Mouse (Mus musculus) effector memory CD4-positive, alpha-beta T cell, adult 7 months (primary cell): ENCODE data around the gene Krt87. TPM values are rescaled to one million over a fixed set of nuclear protein-coding genes. Genes with fewer than 3 reads are reported as not detected.

Experiments
- polyA plus RNA-seq: library from polyadenylated mRNA; unstranded; fragments of 100-300 nt; shearing (Covaris generic); gene quantifications from one replicate; pipeline ENCODE4 v1.2.1, GENCODE M21; 2017

The Krt87 gene
- not detected for polyA plus RNA-seq

GRCm38 (mm10) chr15:101438555-101438954 is at the start of gene Krt87:
TSS of gene Krt87 (minus strand) at chr15:101438804.

GRCm38 (mm10) chr15:101472952-101473528 is 34.4 kb upstream of the Krt87 start, which contains the start of gene Krt86:
TSS of gene Krt86 (plus strand) at chr15:101473478.

GRCm38 (mm10) chr15:101463651-101464050 is 25.0 kb upstream of the Krt87 start, which contains the start of gene Krt81:
TSS of gene Krt81 (minus strand) at chr15:101463751.

DNA sequence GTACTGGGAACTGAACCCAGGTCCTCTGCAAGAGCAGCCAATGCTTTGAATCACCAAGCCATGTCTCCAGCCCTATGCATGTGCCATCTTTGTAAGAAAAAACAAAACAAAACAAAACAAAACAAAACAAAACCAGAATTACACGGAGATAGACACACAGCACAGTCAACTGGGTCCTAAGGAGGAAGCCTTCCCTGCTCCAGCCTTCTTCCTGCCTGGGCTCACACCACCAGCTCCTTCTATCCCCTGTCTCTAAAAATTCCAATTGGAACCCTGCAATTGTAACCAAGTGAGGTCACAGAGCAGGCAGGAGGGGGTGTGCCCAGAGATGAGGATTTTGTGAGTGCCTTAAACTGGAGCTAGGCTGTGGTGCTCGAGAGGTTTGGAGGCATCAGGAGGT is 8.8 kb upstream of the Krt87 start, which contains the start of gene Krt88:
Krt88 (plus strand) TSS at position 301 of the 400 bp plus-strand sequence.

GRCm38 (mm10) chr15:101410775-101411174 is 27.8 kb downstream of the Krt87 start, which contains the start of gene Krt7:
TSS of gene Krt7 (plus strand) at chr15:101411043.

Other genes with a start within 250 kb of the Krt87 start
- gene Grasp, start 214.6 kb downstream of the Krt87 start, polyA plus RNA-seq: 29.6 TPM
- gene Nr4a1, start 184.5 kb downstream of the Krt87 start, polyA plus RNA-seq: 1,905 TPM
- 99.9 TPM for gene Atg101, start 154.5 kb downstream of the Krt87 start, polyA plus RNA-seq
- gene 6030408B16Rik, start 145.6 kb downstream of the Krt87 start, polyA plus RNA-seq: not detected
- 0.46 TPM for gene Krt80, start 68.6 kb downstream of the Krt87 start, polyA plus RNA-seq
- gene Krt7, start 27.8 kb downstream of the Krt87 start, polyA plus RNA-seq: 0.21 TPM
- gene Krt88, start 8.9 kb upstream of the Krt87 start, polyA plus RNA-seq: not detected
- not detected for gene Krt81, start 24.9 kb upstream of the Krt87 start, polyA plus RNA-seq
- gene Krt86, start 34.7 kb upstream of the Krt87 start, polyA plus RNA-seq: not detected
- gene Krt83, start 52.7 kb upstream of the Krt87 start, polyA plus RNA-seq: 21.6 TPM
- not detected for gene Gm49425, start 78.5 kb upstream of the Krt87 start, polyA plus RNA-seq
- gene Krt84, start 94.0 kb upstream of the Krt87 start, polyA plus RNA-seq: not detected
- not detected for gene Krt82, start 111.9 kb upstream of the Krt87 start, polyA plus RNA-seq
- not detected for gene Krt90, start 124.1 kb upstream of the Krt87 start, polyA plus RNA-seq
- 0.61 TPM for gene Krt75, start 135.1 kb upstream of the Krt87 start, polyA plus RNA-seq
- not detected for gene Gm5414, start 189.4 kb upstream of the Krt87 start, polyA plus RNA-seq
- not detected for gene Gm5478, start 208.6 kb upstream of the Krt87 start, polyA plus RNA-seq
- not detected for gene Krt6b, start 241.5 kb upstream of the Krt87 start, polyA plus RNA-seq